Mouse (Mus musculus) small intestine, adult 2 months (tissue): ENCODE data around the gene Cnot8. TPM values are rescaled to one million over a fixed set of nuclear protein-coding genes. Genes with fewer than 3 reads are reported as not detected.
A peak's percentile ranks its signal among the peaks of the same experiment; 100 is the strongest.

Experiments used
- H3K27ac ChIP-seq: fragments of 200-500 bp; 2 replicates; pipeline ENCODE4 v1.5.1; 2012; ENCODE audit warnings: low read depth, low read length, control low read depth, inconsistent platforms; ENCODE audit not compliant: insufficient read depth
- H3K27me3 ChIP-seq: fragments of 200-500 bp; 2 replicates; pipeline ENCODE4 v1.6.1; 2012; ENCODE audit warnings: mild to moderate bottlenecking, moderate library complexity, low read length, inconsistent platforms; ENCODE audit not compliant: control insufficient read depth, insufficient read depth
- H3K36me3 ChIP-seq: fragments of 200-500 bp; 2 replicates; pipeline ENCODE4 v1.6.1; 2012; ENCODE audit warnings: mild to moderate bottlenecking, low read length, control low read depth, inconsistent platforms; ENCODE audit not compliant: control insufficient read depth, insufficient read depth
- H3K4me1 ChIP-seq: fragments of 200-500 bp; 2 replicates; pipeline ENCODE4 v1.6.1; 2012; ENCODE audit warnings: low read length, inconsistent platforms, mixed read lengths; ENCODE audit not compliant: control insufficient read depth, insufficient read depth, insufficient read length
- H3K4me3 ChIP-seq: fragments of 200-500 bp; 2 replicates; pipeline ENCODE4 v1.5.1; 2012; ENCODE audit warnings: low read depth, mild to moderate bottlenecking, control low read depth, inconsistent platforms, low read length, moderate library complexity
- CTCF ChIP-seq: fragments of 200-500 bp; IDR thresholded peaks from 2 replicates; pipeline ENCODE4 v1.5.1; 2012; ENCODE audit warnings: low read depth, mild to moderate bottlenecking, control low read depth, inconsistent platforms, low read length, moderate library complexity, mixed read lengths; ENCODE audit not compliant: insufficient replicate concordance, insufficient read length; ENCODE audit errors: extremely low read depth
- POLR2A ChIP-seq: fragments of 200-500 bp; IDR thresholded peaks from 2 replicates; pipeline ENCODE4 v1.6.1; 2012; ENCODE audit warnings: low read depth, mild to moderate bottlenecking, control low read depth, inconsistent platforms, low read length, moderate library complexity
- WGBS: fragments of 180-500 bp; shearing (Covaris S2); methylation state at CpG from one replicate; pipeline ENCODE4 v1.1.7; 2018; 5-methylcytosine and 5-hydroxymethylcytosine counted together
- polyA plus RNA-seq: library from polyadenylated mRNA; depleted of rRNA; stranded (reverse); fragments of >200 nt; gene quantifications from 2 replicates; pipeline ENCODE4 v1.2.3, GENCODE M21; 2012

Cnot8 gene
- polyA plus RNA-seq, 1 experiment = 26.6 TPM

- Histone ChIP-seq H3K27ac (no peak overlapping the region), H3K4me1 (peaks cover 7% of the 10 kb centered on the region), H3K36me3 (peaks cover 42% of the 10 kb centered on the region), H3K27me3 (no peaks in the 10 kb centered on the region), H3K4me3 (no peak overlapping the region)
- TF ChIP-seq POLR2A (no peak), CTCF (no peak)
- 85% methylated on average over 2 of the region's 2 CpGs for WGBS
These were observed 19.8 kb downstream of the Cnot8 start for GRCm38 (mm10) chr11:58123711-58124110.

- no peaks in the 10 kb centered on the region for H3K27me3 ChIP-seq
- H3K27ac ChIP-seq = no peak overlapping the region
- H3K4me1 ChIP-seq = peaks cover 7% of the 10 kb centered on the region
- peaks cover 36% of the 10 kb centered on the region for H3K36me3 ChIP-seq
- TF ChIP-seq CTCF (no peak), POLR2A (no peak)
- H3K4me3 ChIP-seq = no peak overlapping the region
- WGBS = 86% methylated on average over 11 of the region's 11 CpGs
These were observed 21.1 kb downstream of the Cnot8 start for GRCm38 (mm10) chr11:58125021-58125420.

GRCm38 (mm10) chr11:58126397-58127160 is 22.6 kb downstream of the Cnot8 start:
- Histone ChIP-seq H3K36me3 (peaks cover 30% of the 10 kb centered on the region), H3K4me3 (no peak overlapping the region), H3K27ac (no peak overlapping the region), H3K27me3 (no peaks in the 10 kb centered on the region), H3K4me1 (peaks cover 7% of the 10 kb centered on the region)
- 54% methylated on average over 7 of the region's 7 CpGs for WGBS
- peak; percentile 10; the same call in 1 of the 2 replicates for TF ChIP-seq CTCF
- TF ChIP-seq POLR2A = no peak

- TF ChIP-seq CTCF (no peak), POLR2A (no peak)
- H3K27me3 ChIP-seq = no peaks in the 10 kb centered on the region
- H3K27ac ChIP-seq = no peak overlapping the region
- peaks cover 32% of the 10 kb centered on the region for H3K36me3 ChIP-seq
- 61% methylated on average over 2 of the region's 2 CpGs for WGBS
- H3K4me1 ChIP-seq = peaks cover 7% of the 10 kb centered on the region
- H3K4me3 ChIP-seq = no peak overlapping the region
These were observed 23.6 kb downstream of the Cnot8 start for GRCm38 (mm10) chr11:58127544-58127943.

- Histone ChIP-seq H3K27me3 (no peaks in the 10 kb centered on the region), H3K4me3 (no peak overlapping the region), H3K36me3 (peaks cover 31% of the 10 kb centered on the region), H3K27ac (no peak overlapping the region), H3K4me1 (peaks cover 7% of the 10 kb centered on the region)
- TF ChIP-seq POLR2A = no peak
- no peak for TF ChIP-seq CTCF
- 48% methylated on average over 6 of the region's 6 CpGs for WGBS
These were observed 25.4 kb downstream of the Cnot8 start for GRCm38 (mm10) chr11:58129302-58129843.

- Histone ChIP-seq H3K27me3 (no peaks in the 10 kb centered on the region), H3K4me3 (no peak overlapping the region), H3K36me3 (peaks cover 41% of the 10 kb centered on the region), H3K4me1 (no peaks in the 10 kb centered on the region), H3K27ac (no peak overlapping the region)
- WGBS = 91% methylated on average over 3 of the region's 3 CpGs
- TF ChIP-seq POLR2A = no peak
- no peak for TF ChIP-seq CTCF
These were observed 28.1 kb downstream of the Cnot8 start for GRCm38 (mm10) chr11:58132026-58132425.

- Histone ChIP-seq H3K36me3 (peaks cover 53% of the 10 kb centered on the region), H3K4me1 (no peaks in the 10 kb centered on the region), H3K27me3 (no peaks in the 10 kb centered on the region), H3K27ac (no peak overlapping the region), H3K4me3 (no peak overlapping the region)
- TF ChIP-seq POLR2A = no peak
- no peak for TF ChIP-seq CTCF
These were observed 30.9 kb downstream of the Cnot8 start for GRCm38 (mm10) chr11:58134869-58135268.
